In genomic region chr10:9117648-9118551, GRCm38 (mm10) we compare ENCODE assay signal across 7 mouse cellular contexts.
DNase-seq lines count a peak whose midpoint lies in the region; ATAC-seq and TF ChIP-seq lines count a peak whose summit lies in the region.

No protein-coding gene starts in this region.

- no peak for TF ChIP-seq CTCF in lung, adult 2 months (IDR thresholded peaks at IDR 0.05; ENCODE audit: insufficient read depth, low read length)

- DNase-seq in lung, adult 2 months: no peak
- no peak for DNase-seq in lung, postnatal 25 days (ENCODE audit: low spot score)
- DNase-seq in forebrain, embryonic 10.5 days (ENCODE audit: extremely low spot score, low spot score): peak; percentile 58
- DNase-seq in midbrain, embryonic 11.5 days (ENCODE audit: low spot score, missing footprints): peak; percentile 95
- DNase-seq in gastrocnemius, adult 18-20 months (ENCODE audit: low spot score): no peak

- peak; percentile 85 for ATAC-seq in intestine, embryonic 16.5 days
- ATAC-seq in midbrain, embryonic 11.5 days (ENCODE audit: low FRiP score): peak; percentile 92
- ATAC-seq in erythroblast, adult 5-6 weeks (replicated peaks; ENCODE audit: low FRiP score, poor library complexity, severe bottlenecking): no peak

- peak overlapping the region; percentile 57 for H3K4me3 ChIP-seq in lung, adult 2 months (replicated peaks; ENCODE audit: extremely low read depth, low read depth, low read length)
- peak overlapping the region; percentile 38 for H3K4me3 ChIP-seq in forebrain, embryonic 10.5 days
- H3K4me3 ChIP-seq in intestine, embryonic 16.5 days (ENCODE audit: low read length): peak overlapping the region; percentile 36
- H3K4me3 ChIP-seq in midbrain, embryonic 11.5 days (ENCODE audit: low read depth, low read length): peak overlapping the region; percentile 19

- 0 out of 2 replicates have a peak, but pooled peaks cover 6% of the 10 kb centered on the region for H3K27me3 ChIP-seq in forebrain, embryonic 10.5 days (ENCODE audit: poor library complexity, severe bottlenecking)
- no peaks in the 10 kb centered on the region for H3K27me3 ChIP-seq in intestine, embryonic 16.5 days (replicated peaks; ENCODE audit: control insufficient read depth, insufficient read depth, low read length)
- H3K27me3 ChIP-seq in midbrain, embryonic 11.5 days (ENCODE audit: control insufficient read depth, insufficient read depth, low read length): no peaks in the 10 kb centered on the region

- peak overlapping the region; percentile 54 for H3K4me2 ChIP-seq in intestine, embryonic 16.5 days (ENCODE audit: low read depth, low read length)
- H3K4me2 ChIP-seq in midbrain, embryonic 11.5 days: peak overlapping the region; percentile 45

- no peaks in the 10 kb centered on the region for H3K36me3 ChIP-seq in forebrain, embryonic 10.5 days (replicated peaks)
- no peaks in the 10 kb centered on the region for H3K36me3 ChIP-seq in intestine, embryonic 16.5 days (ENCODE audit: control insufficient read depth, insufficient read depth, low read length)
- H3K36me3 ChIP-seq in midbrain, embryonic 11.5 days (ENCODE audit: control insufficient read depth, insufficient read depth, low read length): no peaks in the 10 kb centered on the region

- H3K4me1 ChIP-seq in lung, adult 2 months (ENCODE audit: control insufficient read depth, insufficient read depth, low read length): peaks cover 2% of the 10 kb centered on the region; the same call in 1 of the 2 replicates
- H3K4me1 ChIP-seq in forebrain, embryonic 10.5 days: peaks cover 45% of the 10 kb centered on the region
- H3K4me1 ChIP-seq in intestine, embryonic 16.5 days (ENCODE audit: control insufficient read depth, insufficient read depth, low read length): no peaks in the 10 kb centered on the region
- peaks cover 17% of the 10 kb centered on the region for H3K4me1 ChIP-seq in midbrain, embryonic 11.5 days (ENCODE audit: control insufficient read depth, insufficient read depth, low read length)

- 20% methylated on average over 14 of the region's 14 CpGs for whole genome bisulfite sequencing in lung, adult 2 months
- 21% methylated on average over 14 of the region's 14 CpGs for WGBS in forebrain, embryonic 10.5 days
- 34% methylated on average over 14 of the region's 14 CpGs for WGBS in intestine, embryonic 16.5 days
- 10% methylated on average over 14 of the region's 14 CpGs for WGBS in midbrain, embryonic 11.5 days

- H3K9me3 ChIP-seq in forebrain, embryonic 10.5 days: no peaks in the 10 kb centered on the region
- no peaks in the 10 kb centered on the region for H3K9me3 ChIP-seq in intestine, embryonic 16.5 days (ENCODE audit: control insufficient read depth, low read length)
- no peaks in the 10 kb centered on the region for H3K9me3 ChIP-seq in midbrain, embryonic 11.5 days (ENCODE audit: control insufficient read depth, low read length)

- no peak overlapping the region for H3K9ac ChIP-seq in intestine, embryonic 16.5 days (ENCODE audit: low read depth, low read length)
- H3K9ac ChIP-seq in midbrain, embryonic 11.5 days (ENCODE audit: low read length): peak overlapping the region; percentile 52

- peak overlapping the region; percentile 86 for H3K27ac ChIP-seq in forebrain, embryonic 10.5 days
- H3K27ac ChIP-seq in intestine, embryonic 16.5 days (ENCODE audit: low read length): no peak overlapping the region
- peak overlapping the region; percentile 74 for H3K27ac ChIP-seq in midbrain, embryonic 11.5 days (ENCODE audit: low read depth, low read length)

- no peak for TF ChIP-seq POLR2A in lung, adult 2 months (IDR thresholded peaks at IDR 0.05; ENCODE audit: borderline replicate concordance, extremely low read depth, low read depth, low read length)

Comparison
In these comparisons a context has a peak if more than half of its experiments do, and no peak if none do; other contexts are left out.
1. DNase-seq: peak in forebrain, embryonic 10.5 days (single experiment) and midbrain, embryonic 11.5 days (single experiment); none in lung, adult 2 months (single experiment), lung, postnatal 25 days (single experiment) and gastrocnemius, adult 18-20 months (single experiment).
2. Peak in every context shown above with its lines, with median percentiles within 50 percentile points of each other: H3K4me3 ChIP-seq.